In genomic region chr6:38535788-38536187, GRCm38 (mm10) we compare ENCODE assay signal across 8 mouse cellular contexts. TPM values are rescaled to one million over a fixed set of nuclear protein-coding genes. Genes with fewer than 3 reads are reported as not detected.
DNase-seq lines count a peak whose midpoint lies in the region; ATAC-seq lines count a peak whose summit lies in the region.

No protein-coding gene starts in this region.

- no peak overlapping the region for H3K9ac ChIP-seq in lung, embryonic 15.5 days
- H3K9ac ChIP-seq in forebrain, embryonic 16.5 days (replicated peaks; ENCODE audit: low read depth, low read length) = no peak overlapping the region
- no peak overlapping the region for H3K9ac ChIP-seq in limb, embryonic 15.5 days
- H3K9ac ChIP-seq in stomach, embryonic 14.5 days (replicated peaks; ENCODE audit: low read depth, low read length) = no peak overlapping the region

- no peaks in the 10 kb centered on the region for H3K9me3 ChIP-seq in lung, embryonic 15.5 days
- H3K9me3 ChIP-seq in forebrain, embryonic 16.5 days (ENCODE audit: control insufficient read depth, low read length) = no peaks in the 10 kb centered on the region
- no peaks in the 10 kb centered on the region for H3K9me3 ChIP-seq in limb, embryonic 15.5 days
- H3K9me3 ChIP-seq in stomach, embryonic 14.5 days (ENCODE audit: control insufficient read depth, low read depth, low read length) = no peaks in the 10 kb centered on the region

- WGBS in lung, embryonic 15.5 days = 73% methylated on average over 1 of the region's 1 CpGs
- WGBS in forebrain, embryonic 16.5 days = 86% methylated on average over 1 of the region's 1 CpGs
- 86% methylated on average over 1 of the region's 1 CpGs for WGBS in limb, embryonic 15.5 days
- 83% methylated on average over 1 of the region's 1 CpGs for WGBS in stomach, embryonic 14.5 days

- peak overlapping the region; percentile 69 for H3K4me2 ChIP-seq in lung, embryonic 15.5 days
- peak overlapping the region; percentile 73 for H3K4me2 ChIP-seq in forebrain, embryonic 16.5 days (ENCODE audit: low read length)
- no peak overlapping the region for H3K4me2 ChIP-seq in limb, embryonic 15.5 days
- H3K4me2 ChIP-seq in stomach, embryonic 14.5 days (replicated peaks; ENCODE audit: low read depth, low read length) = peak overlapping the region; percentile 57

- ATAC-seq in lung, embryonic 15.5 days (ENCODE audit: borderline replicate concordance, extremely low read depth, low FRiP score, low TSS enrichment) = no peak
- ATAC-seq in forebrain, embryonic 16.5 days = no peak
- ATAC-seq in limb, embryonic 15.5 days (ENCODE audit: insufficient number of reproducible peaks, low FRiP score, low TSS enrichment, low read depth) = no peak
- ATAC-seq in stomach, embryonic 14.5 days (ENCODE audit: insufficient number of reproducible peaks, insufficient read depth, low FRiP score, low read depth) = no peak
- no peak for ATAC-seq in activated CD4-positive, CD25-positive, alpha-beta regulatory T cell, adult 4 months

- H3K27ac ChIP-seq in lung, embryonic 15.5 days = 0 out of 2 replicates have a peak overlapping the region, but pooled peaks have one; percentile 95
- H3K27ac ChIP-seq in forebrain, embryonic 16.5 days (ENCODE audit: low read length) = no peak overlapping the region; the same call in 1 of the 2 replicates
- no peak overlapping the region for H3K27ac ChIP-seq in limb, embryonic 15.5 days
- no peak overlapping the region; the same call in 1 of the 2 replicates for H3K27ac ChIP-seq in stomach, embryonic 14.5 days (ENCODE audit: low read length)

- peaks cover 7% of the 10 kb centered on the region; the same call in 1 of the 2 replicates for H3K36me3 ChIP-seq in lung, embryonic 15.5 days
- 0 out of 2 replicates have a peak, but pooled peaks cover 2% of the 10 kb centered on the region for H3K36me3 ChIP-seq in forebrain, embryonic 16.5 days (ENCODE audit: control insufficient read depth, insufficient read depth)
- H3K36me3 ChIP-seq in limb, embryonic 15.5 days = peaks cover 9% of the 10 kb centered on the region; the same call in 1 of the 2 replicates
- no peaks in the 10 kb centered on the region for H3K36me3 ChIP-seq in stomach, embryonic 14.5 days (ENCODE audit: control insufficient read depth, insufficient read depth, low read length)

- no peak for DNase-seq in lung, postnatal 10 days
- no peak for DNase-seq in urinary bladder, postnatal 14 days (ENCODE audit: low spot score)
- DNase-seq in layer of hippocampus, postnatal 10 days (ENCODE audit: low spot score in 2 of 2) = no peak

- H3K4me1 ChIP-seq in lung, embryonic 15.5 days = peaks cover 14% of the 10 kb centered on the region; the same call in 1 of the 2 replicates
- peaks cover 11% of the 10 kb centered on the region for H3K4me1 ChIP-seq in forebrain, embryonic 16.5 days (replicated peaks; ENCODE audit: control insufficient read depth, insufficient read depth, low read length)
- peaks cover 6% of the 10 kb centered on the region; the same call in 1 of the 2 replicates for H3K4me1 ChIP-seq in limb, embryonic 15.5 days
- H3K4me1 ChIP-seq in stomach, embryonic 14.5 days (ENCODE audit: control insufficient read depth, insufficient read depth, low read length) = peaks cover 4% of the 10 kb centered on the region; the same call in 1 of the 2 replicates

- no peaks in the 10 kb centered on the region for H3K27me3 ChIP-seq in lung, embryonic 15.5 days
- no peaks in the 10 kb centered on the region for H3K27me3 ChIP-seq in forebrain, embryonic 16.5 days (replicated peaks; ENCODE audit: control insufficient read depth, insufficient read depth, low read length)
- no peaks in the 10 kb centered on the region for H3K27me3 ChIP-seq in limb, embryonic 15.5 days
- H3K27me3 ChIP-seq in stomach, embryonic 14.5 days (ENCODE audit: control insufficient read depth, insufficient read depth, low read length) = no peaks in the 10 kb centered on the region

- peak overlapping the region; percentile 98 for H3K4me3 ChIP-seq in lung, embryonic 15.5 days
- peak overlapping the region; percentile 88; the same call in 1 of the 2 replicates for H3K4me3 ChIP-seq in forebrain, embryonic 16.5 days (replicated peaks; ENCODE audit: low read length)
- 0 out of 2 replicates have a peak overlapping the region, but pooled peaks have one; percentile 92 for H3K4me3 ChIP-seq in limb, embryonic 15.5 days
- H3K4me3 ChIP-seq in stomach, embryonic 14.5 days (ENCODE audit: low read depth, low read length) = peak overlapping the region; percentile 80

RNA-seq across cellular contexts. Expression of gene Fmc1, which starts 2.5 kb away (rescaled TPM):
- 104 and 114 TPM in 2 replicates for polyA plus RNA-seq in lung, embryonic 15.5 days (2015; fragmentation: Nextera tagmentation; extraction: Ambion mirVana)
- polyA plus RNA-seq in forebrain, embryonic 16.5 days (2015; fragmentation: Nextera tagmentation; extraction: Ambion mirVana) = 130 and 134 TPM in 2 replicates
- 79.5 and 86.9 TPM in 2 replicates for polyA plus RNA-seq in limb, embryonic 15.5 days (2015; fragmentation: Nextera tagmentation; extraction: Ambion mirVana)
- 137 and 148 TPM in 2 replicates for polyA plus RNA-seq in stomach, embryonic 14.5 days (2014; fragmentation: Nextera tagmentation; extraction: Ambion mirVana)
- total RNA-seq in layer of hippocampus, postnatal 10 days (2021) = 10 to 100 TPM; 49.8 to 57.9 TPM
- 10 to 100 TPM; 70.9 to 75.0 TPM for polyA plus RNA-seq in activated CD4-positive, CD25-positive, alpha-beta regulatory T cell, adult 4 months (2017; shearing (Covaris generic))

RNA-seq across cellular contexts. Expression of gene Luc7l2, which starts 15.3 kb away (rescaled TPM):
- 29.0 and 35.8 TPM in 2 replicates for polyA plus RNA-seq in lung, embryonic 15.5 days (2015; fragmentation: Nextera tagmentation; extraction: Ambion mirVana)
- 34.8 and 48.7 TPM in 2 replicates for polyA plus RNA-seq in forebrain, embryonic 16.5 days (2015; fragmentation: Nextera tagmentation; extraction: Ambion mirVana)
- polyA plus RNA-seq in limb, embryonic 15.5 days (2015; fragmentation: Nextera tagmentation; extraction: Ambion mirVana) = 36.1 and 41.9 TPM in 2 replicates
- 74.3 and 74.9 TPM in 2 replicates for polyA plus RNA-seq in stomach, embryonic 14.5 days (2014; fragmentation: Nextera tagmentation; extraction: Ambion mirVana)
- total RNA-seq in layer of hippocampus, postnatal 10 days (2021) = 100 to 1,000 TPM; 176 to 197 TPM
- 100 to 1,000 TPM; 101 to 117 TPM for polyA plus RNA-seq in activated CD4-positive, CD25-positive, alpha-beta regulatory T cell, adult 4 months (2017; shearing (Covaris generic))
